15 mouse cellular contexts compared by ENCODE assay signal in the genomic region with DNA sequence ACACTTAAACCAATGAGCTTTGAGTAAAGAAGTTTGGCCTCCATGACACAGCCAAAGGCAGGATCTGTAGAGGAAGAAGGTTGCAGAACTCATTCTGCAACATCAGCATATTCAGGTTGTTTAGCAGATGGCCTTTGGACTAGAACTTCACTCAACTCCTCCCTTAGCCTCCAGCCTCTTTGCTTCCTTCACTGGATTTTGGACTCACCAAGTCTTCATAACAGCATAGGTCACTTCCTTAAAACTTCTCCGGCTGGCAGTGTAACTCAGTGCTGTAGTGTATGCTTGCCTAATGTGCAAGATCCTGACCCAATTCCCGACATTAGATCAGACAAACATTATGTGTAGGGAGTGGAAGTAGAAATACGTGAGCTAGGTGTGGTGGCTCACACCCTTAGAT. TPM values are rescaled to one million over a fixed set of nuclear protein-coding genes. Genes with fewer than 3 reads are reported as not detected.
DNase-seq lines count a peak whose midpoint lies in the region; ATAC-seq and TF ChIP-seq lines count a peak whose summit lies in the region.
"Had no signal": no experiment of that assay in that cellular context is flagged by ENCODE, and none has a peak within 500 bp of the region (broad histone marks: within the 10 kb centered on the region; RNA-seq: fewer than 3 reads in every experiment).

No protein-coding gene starts in this region.

- no peak for TF ChIP-seq POLR2A in CH12.LX (IDR thresholded peaks at IDR 0.05; ENCODE audit: low read depth, low read length)

- peak; percentile 73 for DNase-seq in kidney, adult 11 months
- DNase-seq in CH12.LX (ENCODE audit: extremely low read depth) = no peak
- no peak for DNase-seq in frontal cortex, postnatal 25 days (ENCODE audit: low spot score in 2 of 2)
- no peak for DNase-seq in hindbrain, embryonic 14.5 days (ENCODE audit: low spot score)
- no peak for DNase-seq in cerebellum, adult 11 months
- DNase-seq: cerebellum, adult 2 months; heart, adult 2 months; heart, postnatal 14 days; lung, embryonic 14.5 days; thymus, postnatal 14 days had no signal

- no peaks in the 10 kb centered on the region for H3K27me3 ChIP-seq in kidney, embryonic 16.5 days (ENCODE audit: insufficient read depth, low read length)
- no peaks in the 10 kb centered on the region for H3K27me3 ChIP-seq in CH12.LX (replicated peaks)
- no peaks in the 10 kb centered on the region for H3K27me3 ChIP-seq in hindbrain, embryonic 14.5 days (ENCODE audit: control insufficient read depth, insufficient read depth, low read length)

- no peak overlapping the region for H3K4me2 ChIP-seq in kidney, embryonic 16.5 days (replicated peaks; ENCODE audit: low read depth, low read length)
- no peak overlapping the region for H3K4me2 ChIP-seq in CH12.LX (ENCODE audit: insufficient read depth, low read depth, poor library complexity, severe bottlenecking)
- H3K4me2 ChIP-seq in hindbrain, embryonic 14.5 days (replicated peaks) = no peak overlapping the region
- H3K4me2 ChIP-seq: forebrain, embryonic 12.5 days; lung, embryonic 14.5 days had no signal

- H3K4me1 ChIP-seq in kidney, embryonic 16.5 days (ENCODE audit: insufficient read depth, low read length) = peaks cover 3% of the 10 kb centered on the region; the same call in 1 of the 2 replicates
- H3K4me1 ChIP-seq in CH12.LX (ENCODE audit: control insufficient read depth in 1 of 2, insufficient read depth in 2 of 2) = peaks cover 0 to 6% of the 10 kb centered on the region in 2 experiments; a peak in 2 of 4 replicates
- no peaks in the 10 kb centered on the region for H3K4me1 ChIP-seq in hindbrain, embryonic 14.5 days (replicated peaks; ENCODE audit: control insufficient read depth, insufficient read depth, low read length)

- no peak overlapping the region for H3K9ac ChIP-seq in kidney, embryonic 16.5 days (replicated peaks; ENCODE audit: low read length)
- H3K9ac ChIP-seq in CH12.LX (ENCODE audit: insufficient read depth, low read depth) = no peak overlapping the region
- H3K9ac ChIP-seq in hindbrain, embryonic 14.5 days = no peak overlapping the region
- H3K9ac ChIP-seq: forebrain, embryonic 12.5 days; lung, embryonic 14.5 days had no signal

- 84% methylated on average over 3 of the region's 3 CpGs for WGBS in kidney, embryonic 16.5 days
- 88% methylated on average over 3 of the region's 3 CpGs for WGBS in hindbrain, embryonic 14.5 days

- TF ChIP-seq RAD21 in CH12.LX (IDR thresholded peaks at IDR 0.05; ENCODE audit: low read depth, low read length) = no peak

- no peak for ATAC-seq in kidney, embryonic 16.5 days (ENCODE audit: low FRiP score, low TSS enrichment)
- peak; percentile 53 for ATAC-seq in granulocyte monocyte progenitor cell, adult 5-6 weeks (replicated peaks; ENCODE audit: poor library complexity, severe bottlenecking)
- peak; percentile 38 for ATAC-seq in megakaryocyte progenitor cell, adult 5-6 weeks (replicated peaks; ENCODE audit: poor library complexity)
- ATAC-seq in hindbrain, embryonic 14.5 days (ENCODE audit: low FRiP score) = no peak
- ATAC-seq: hindbrain, embryonic 16.5 days had no signal

- H3K4me3 ChIP-seq in kidney, embryonic 16.5 days (ENCODE audit: low read length) = no peak overlapping the region
- H3K4me3 ChIP-seq in CH12.LX (replicated peaks in 1 of 3; ENCODE audit: low read depth in 2 of 3, low read length in 2 of 3, poor library complexity in 1 of 3) = no peak overlapping the region
- no peak overlapping the region for H3K4me3 ChIP-seq in hindbrain, embryonic 14.5 days (replicated peaks; ENCODE audit: low read length)
- H3K4me3 ChIP-seq: forebrain, embryonic 12.5 days; heart, adult 2 months had no signal

- in situ Hi-C loops in CH12.LX (cut with MboI; ENCODE audit: low pct_ligation_motif_present, low pct_unique_long_range_greater_than_20kb, low sequenced_read_pairs) = no loop called here

- no peaks in the 10 kb centered on the region for H3K36me3 ChIP-seq in kidney, embryonic 16.5 days (ENCODE audit: insufficient read depth, low read length)
- H3K36me3 ChIP-seq in CH12.LX (replicated peaks in 1 of 2; ENCODE audit: control insufficient read depth in 1 of 2, insufficient read depth in 1 of 2, low read length in 1 of 2) = no peaks in the 10 kb centered on the region
- no peaks in the 10 kb centered on the region for H3K36me3 ChIP-seq in hindbrain, embryonic 14.5 days (replicated peaks; ENCODE audit: control insufficient read depth, insufficient read depth)
- H3K36me3 ChIP-seq: forebrain, embryonic 12.5 days had no signal

- TF ChIP-seq EP300 in CH12.LX (IDR thresholded peaks at IDR 0.05; ENCODE audit: low read length) = no peak

- no peak for TF ChIP-seq CTCF in CH12.LX (conservative IDR thresholded peaks at IDR 0.05 in 1 of 2, IDR thresholded peaks at IDR 0.05 in 1 of 2; ENCODE audit: low read depth in 2 of 2, low read length in 2 of 2)

- no peaks in the 10 kb centered on the region for H3K79me2 ChIP-seq in CH12.LX (replicated peaks; ENCODE audit: control insufficient read depth, extremely low read depth, insufficient read depth, poor library complexity, severe bottlenecking)

- dilution Hi-C loops in CH12.LX (cut with MboI; ENCODE audit: extremely low pct_ligation_motif_present, extremely low pct_unique_long_range_greater_than_20kb, low sequenced_read_pairs) = no loop called here

- no peaks in the 10 kb centered on the region for H3K9me3 ChIP-seq in kidney, embryonic 16.5 days (ENCODE audit: low read length)
- H3K9me3 ChIP-seq in CH12.LX (replicated peaks; ENCODE audit: low read length) = no peaks in the 10 kb centered on the region
- no peaks in the 10 kb centered on the region for H3K9me3 ChIP-seq in hindbrain, embryonic 14.5 days (ENCODE audit: control insufficient read depth, low read length)
- H3K9me3 ChIP-seq: forebrain, embryonic 12.5 days had no signal

- no peak overlapping the region for H3K27ac ChIP-seq in kidney, embryonic 16.5 days (ENCODE audit: low read length)
- H3K27ac ChIP-seq in CH12.LX (ENCODE audit: insufficient read depth, low read depth) = no peak overlapping the region
- no peak overlapping the region for H3K27ac ChIP-seq in hindbrain, embryonic 14.5 days
- H3K27ac ChIP-seq: forebrain, embryonic 12.5 days; heart, adult 2 months had no signal

TF ChIP-seq in CH12.LX, 34 proteins besides CTCF, POLR2A, EP300 and RAD21:
- no peak for TF ChIP-seq CHD1 (IDR thresholded peaks at IDR 0.05; ENCODE audit: low read depth, low read length)
- peak; percentile 75 for TF ChIP-seq MAFK (IDR thresholded peaks at IDR 0.05; ENCODE audit: insufficient replicate concordance, low read length)
- no peak for TF ChIP-seq ZMIZ1 (IDR thresholded peaks at IDR 0.05; ENCODE audit: low read depth, low read length)
- TF ChIP-seq MXI1 (IDR thresholded peaks at IDR 0.05; ENCODE audit: low read depth, low read length) = no peak
TF ChIP-seq in CH12.LX: peak in this region for 1.

RNA-seq across cellular contexts. Expression of gene Zbed4, which starts 6.1 kb away (rescaled TPM):
- 22.0 and 23.1 TPM in 2 replicates for polyA plus RNA-seq in kidney, embryonic 16.5 days (2015; fragmentation: Nextera tagmentation; extraction: Ambion mirVana)
- total RNA-seq in CH12.LX (2012; rRNA removed) (13.8 and 16.7 TPM in 2 replicates), CH12.LX (2014; rRNA removed) (16.7 TPM in 2 replicates)
- 9.9 and 11.0 TPM in 2 replicates for polyA plus RNA-seq in CH12.LX (2012; ENCODE audit: insufficient read length, low read depth)
- 62.1 and 73.2 TPM in 2 replicates for total RNA-seq in granulocyte monocyte progenitor cell, adult 5-6 weeks (2014; fragmentation: Nextera tagmentation)
- total RNA-seq in granulocyte monocyte progenitor cell, adult 5-6 weeks (2017) = 55.0 and 61.0 TPM in 2 replicates
- total RNA-seq in megakaryocyte progenitor cell, adult 5-6 weeks (2015) = 47.6 and 58.2 TPM in 2 replicates
- 54.5 and 59.6 TPM in 2 replicates for total RNA-seq in megakaryocyte progenitor cell, adult 5-6 weeks (2017)
- 18.4 and 19.9 TPM in 2 replicates for polyA plus RNA-seq in hindbrain, embryonic 14.5 days (2014; fragmentation: Nextera tagmentation; extraction: Ambion mirVana)

RNA-seq across cellular contexts. Expression of gene Brd1, which starts 11.3 kb away (rescaled TPM):
- polyA plus RNA-seq in kidney, embryonic 16.5 days (2015; fragmentation: Nextera tagmentation; extraction: Ambion mirVana) = 19.1 and 21.1 TPM in 2 replicates
- total RNA-seq in CH12.LX (2012; rRNA removed) (15.9 and 16.2 TPM in 2 replicates), CH12.LX (2014; rRNA removed) (11.7 and 13.6 TPM in 2 replicates)
- 17.7 and 19.1 TPM in 2 replicates for polyA plus RNA-seq in CH12.LX (2012; ENCODE audit: insufficient read length, low read depth)
- total RNA-seq in granulocyte monocyte progenitor cell, adult 5-6 weeks (2014; fragmentation: Nextera tagmentation) = 40.9 and 53.1 TPM in 2 replicates
- total RNA-seq in granulocyte monocyte progenitor cell, adult 5-6 weeks (2017) = 51.7 and 52.5 TPM in 2 replicates
- total RNA-seq in megakaryocyte progenitor cell, adult 5-6 weeks (2015) = 31.9 and 32.1 TPM in 2 replicates
- total RNA-seq in megakaryocyte progenitor cell, adult 5-6 weeks (2017) = 49.4 and 52.8 TPM in 2 replicates
- 20.3 and 20.8 TPM in 2 replicates for polyA plus RNA-seq in hindbrain, embryonic 14.5 days (2014; fragmentation: Nextera tagmentation; extraction: Ambion mirVana)

Comparison
In these comparisons a context has a peak if more than half of its experiments do, and no peak if none do; other contexts are left out.
1. ATAC-seq: peak in granulocyte monocyte progenitor cell, adult 5-6 weeks (single experiment) and megakaryocyte progenitor cell, adult 5-6 weeks (single experiment); none in kidney, embryonic 16.5 days (single experiment) and hindbrain, embryonic 14.5 days (single experiment).